Mouse (Mus musculus) spleen, adult 2 months (tissue): ENCODE data around the gene Mthfs. TPM values are rescaled to one million over a fixed set of nuclear protein-coding genes. Genes with fewer than 3 reads are reported as not detected.

ENCODE experiments used
- DNase-seq, 2 experiments: peaks; one replicate each; pipeline versions ENCODE4 v3.0.0 to v3.0.0-alpha.2; 2012 to 2021; ENCODE audit warnings: low spot score in 2 of 2, low read depth in 1 of 2
- H3K27ac ChIP-seq: fragments of 200-500 bp; 2 replicates; pipeline ENCODE4 v1.5.1; 2012; ENCODE audit warnings: low read length, inconsistent platforms; ENCODE audit not compliant: insufficient read depth
- H3K27me3 ChIP-seq: fragments of 200-500 bp; 2 replicates; pipeline ENCODE4 v1.6.1; 2012; ENCODE audit warnings: mild to moderate bottlenecking, moderate library complexity, low read length, inconsistent platforms; ENCODE audit not compliant: control insufficient read depth, insufficient read depth
- H3K36me3 ChIP-seq: fragments of 200-500 bp; 2 replicates; pipeline ENCODE4 v1.6.1; 2012; ENCODE audit warnings: mild to moderate bottlenecking, low read length, inconsistent platforms; ENCODE audit not compliant: control insufficient read depth, insufficient read depth
- H3K4me1 ChIP-seq: fragments of 200-500 bp; 2 replicates; pipeline ENCODE4 v1.6.1; 2011; ENCODE audit warnings: inconsistent platforms; ENCODE audit not compliant: control insufficient read depth, insufficient read depth, insufficient read length
- H3K4me3 ChIP-seq: fragments of 200-500 bp; 2 replicates; pipeline ENCODE4 v1.5.1; 2011; ENCODE audit warnings: mild to moderate bottlenecking, inconsistent platforms; ENCODE audit not compliant: insufficient read depth, insufficient read length; ENCODE audit errors: extremely low read depth
- CTCF ChIP-seq: fragments of 200-500 bp; IDR thresholded peaks from 2 replicates; pipeline ENCODE4 v1.5.1; 2011; ENCODE audit warnings: mild to moderate bottlenecking, inconsistent platforms; ENCODE audit not compliant: insufficient read depth, insufficient read length, insufficient replicate concordance; ENCODE audit errors: extremely low read depth
- POLR2A ChIP-seq: fragments of 200-500 bp; IDR thresholded peaks from 2 replicates; pipeline ENCODE4 v1.6.1; 2011; ENCODE audit warnings: low read depth, low read length, inconsistent platforms
- WGBS: fragments of 180-500 bp; shearing (Covaris S2); methylation state at CpG from one replicate; pipeline ENCODE4 v1.1.7; 2018; 5-methylcytosine and 5-hydroxymethylcytosine counted together
- polyA plus RNA-seq: library from polyadenylated mRNA; depleted of rRNA; stranded (reverse); fragments of >200 nt; gene quantifications from 2 replicates; pipeline ENCODE4 v1.2.3, GENCODE M21; 2012

Mthfs gene
- polyA plus RNA-seq, 1 experiment, result 7.9 TPM

DNA sequence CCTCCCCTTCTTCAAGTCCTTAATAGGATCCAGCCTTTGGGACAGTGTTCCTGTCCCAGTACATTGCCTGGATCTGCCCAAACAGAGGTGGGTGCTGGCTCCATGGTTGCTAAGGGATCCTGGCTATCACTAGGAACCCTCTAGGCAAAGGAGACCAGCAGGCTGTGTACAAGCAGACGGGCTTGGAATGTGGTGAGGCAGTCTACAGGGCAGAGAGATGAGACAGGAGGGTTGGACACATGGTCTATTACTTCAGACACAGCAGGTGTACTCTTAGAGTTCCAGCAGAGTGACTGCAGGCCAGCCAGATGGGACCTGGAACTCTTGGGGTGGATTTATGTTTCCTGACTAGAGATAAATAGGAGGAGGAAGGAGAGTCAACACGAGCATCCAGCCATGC, 59.9 kb downstream of the Mthfs start:
- Histone ChIP-seq H3K36me3 (no peaks in the 10 kb centered on the region), H3K27ac (no peak overlapping the region), H3K4me1 (no peaks in the 10 kb centered on the region), H3K27me3 (no peaks in the 10 kb centered on the region), H3K4me3 (no peak overlapping the region)
- 86% methylated on average over 2 of the region's 2 CpGs for WGBS
- TF ChIP-seq CTCF, result no peak
- no peak for TF ChIP-seq POLR2A
- no peak for DNase-seq

DNA sequence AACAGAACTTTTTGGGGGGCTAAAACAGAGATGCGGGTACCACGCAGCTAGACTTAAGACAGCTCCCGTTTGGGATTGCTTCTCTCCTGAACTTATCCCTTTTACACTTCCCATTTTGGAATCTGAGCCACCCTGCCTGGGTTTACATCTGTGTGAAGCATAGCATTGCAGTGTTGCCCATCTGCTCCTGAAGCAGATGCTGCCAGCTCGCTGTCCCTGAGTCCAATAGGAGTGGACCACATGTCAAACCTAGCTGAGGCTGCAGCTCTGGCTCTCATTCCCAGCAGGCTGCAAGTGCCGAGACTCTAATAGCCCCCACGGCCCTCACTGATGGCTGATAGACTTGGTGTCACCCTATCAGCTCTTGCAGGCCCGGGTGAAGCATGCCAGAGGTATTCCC, 63.3 kb downstream of the Mthfs start:
- H3K36me3 ChIP-seq, result no peaks in the 10 kb centered on the region
- TF ChIP-seq POLR2A, result no peak
- no peak for TF ChIP-seq CTCF

DNA sequence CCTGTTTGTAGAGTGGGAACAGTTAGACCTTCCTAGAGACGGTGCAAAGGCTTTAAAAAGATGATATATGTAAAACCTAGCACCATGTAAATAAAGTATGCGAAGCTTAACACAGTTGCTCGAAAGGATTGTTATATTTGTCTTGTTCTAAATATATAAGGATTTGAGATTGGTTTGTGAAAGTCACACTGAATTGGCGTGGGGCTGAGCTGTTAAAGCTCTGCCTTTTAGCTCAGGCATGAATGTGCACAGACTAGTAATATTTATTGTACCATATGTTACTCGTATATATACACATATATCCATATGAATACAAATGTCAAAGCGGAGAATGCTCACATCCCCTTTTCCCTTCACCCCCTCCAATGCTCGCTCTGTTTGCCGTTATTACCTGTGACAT, 67.7 kb downstream of the Mthfs start:
- WGBS, result 90% methylated on average over 8 of the region's 8 CpGs
- no peak for TF ChIP-seq POLR2A
- no peak for TF ChIP-seq CTCF
- Histone ChIP-seq H3K27me3 (no peaks in the 10 kb centered on the region), H3K4me1 (no peaks in the 10 kb centered on the region), H3K36me3 (no peaks in the 10 kb centered on the region), H3K27ac (no peak overlapping the region), H3K4me3 (no peak overlapping the region)
- no peak for DNase-seq

More for the DNA sequence above, 63.3 kb downstream of the Mthfs start:
- WGBS, result 86% methylated on average over 7 of the region's 7 CpGs
- no peaks in the 10 kb centered on the region for H3K27me3 ChIP-seq
- H3K27ac ChIP-seq, result no peak overlapping the region
- no peak overlapping the region for H3K4me3 ChIP-seq
- no peak for DNase-seq
- H3K4me1 ChIP-seq, result no peaks in the 10 kb centered on the region

DNA sequence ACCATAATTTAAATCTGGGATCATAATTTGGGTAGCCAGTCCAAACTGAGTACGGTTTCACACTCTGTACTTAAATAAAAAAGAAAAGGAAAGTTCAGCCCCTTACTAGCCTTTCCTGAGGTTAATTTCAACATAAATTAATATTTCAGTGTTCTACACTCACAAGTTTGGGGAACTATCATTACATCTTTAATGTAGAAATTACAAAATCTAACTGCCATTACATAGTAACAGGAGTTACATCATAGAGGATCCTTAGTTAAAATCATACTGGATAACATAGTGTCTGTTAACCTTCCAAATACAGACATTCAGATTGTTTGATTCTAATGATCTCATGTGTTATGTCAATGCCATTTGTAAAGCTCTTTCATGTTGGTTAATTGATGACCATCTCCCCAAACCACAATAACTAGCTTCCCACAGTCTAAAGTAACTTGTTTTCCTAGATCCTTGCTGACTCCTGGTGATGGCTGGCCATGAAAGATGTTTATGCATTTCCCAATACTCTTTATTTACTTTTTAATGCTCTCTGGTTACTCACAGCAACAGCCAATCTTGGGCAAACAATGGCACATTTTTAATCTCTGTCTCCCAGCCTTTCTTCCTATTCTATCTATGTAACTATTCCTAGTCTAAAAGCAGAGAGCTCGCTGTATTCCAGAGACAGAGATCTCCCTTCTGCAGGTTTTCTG, 72.0 kb downstream of the Mthfs start:
- Histone ChIP-seq H3K27me3 (no peaks in the 10 kb centered on the region), H3K4me3 (no peak overlapping the region), H3K4me1 (no peaks in the 10 kb centered on the region), H3K36me3 (no peaks in the 10 kb centered on the region), H3K27ac (no peak overlapping the region)
- TF ChIP-seq POLR2A (no peak), CTCF (no peak)
- WGBS, result 80% methylated on average over 2 of the region's 2 CpGs
- no peak for DNase-seq

DNA sequence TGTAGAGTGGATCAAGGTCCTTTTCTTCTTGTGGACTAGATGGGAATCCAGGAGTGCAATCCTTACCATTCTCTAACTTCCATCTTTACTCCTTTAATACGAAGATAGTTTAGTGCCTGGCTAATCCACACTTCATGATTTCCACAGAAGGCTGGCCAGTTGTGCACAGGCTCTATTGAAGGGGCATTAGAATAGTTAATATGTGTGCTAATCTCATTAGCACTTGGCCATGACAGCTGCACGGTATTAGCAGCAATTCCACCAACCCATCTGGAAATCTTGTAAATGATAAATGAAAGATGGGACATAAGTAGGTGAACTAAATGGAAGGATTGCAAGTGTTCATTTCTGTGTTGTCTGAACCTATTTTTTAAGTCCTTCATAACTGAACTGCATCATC, 77.6 kb downstream of the Mthfs start:
- H3K27ac ChIP-seq, result no peak overlapping the region
- H3K4me1 ChIP-seq, result no peaks in the 10 kb centered on the region
- WGBS, result 85% methylated on average over 2 of the region's 2 CpGs
- no peak for DNase-seq
- no peaks in the 10 kb centered on the region for H3K36me3 ChIP-seq
- no peak for TF ChIP-seq POLR2A
- TF ChIP-seq CTCF, result no peak
- no peaks in the 10 kb centered on the region for H3K27me3 ChIP-seq
- no peak overlapping the region for H3K4me3 ChIP-seq

DNA sequence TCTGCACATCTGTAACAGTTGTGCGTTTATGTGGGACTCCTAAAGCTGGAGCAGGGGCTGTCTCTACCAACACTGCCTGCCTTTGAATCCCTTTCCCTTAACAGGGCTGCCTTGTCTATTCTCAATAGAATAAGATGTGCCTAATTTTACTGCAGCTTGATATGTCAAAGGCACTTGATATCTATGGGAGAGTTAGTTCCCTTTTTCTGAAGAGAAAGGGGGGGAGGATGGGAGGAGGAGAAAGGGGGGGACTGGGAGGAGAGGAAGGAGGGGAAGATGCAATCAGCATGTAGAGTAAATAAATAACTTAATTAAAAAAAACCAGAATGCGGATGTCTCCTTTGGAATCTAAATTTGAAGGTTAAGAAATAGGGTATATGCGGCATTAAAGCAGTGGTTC, 82.9 kb downstream of the Mthfs start:
- Histone ChIP-seq H3K4me1 (no peaks in the 10 kb centered on the region), H3K27me3 (no peaks in the 10 kb centered on the region), H3K4me3 (no peak overlapping the region), H3K36me3 (no peaks in the 10 kb centered on the region), H3K27ac (no peak overlapping the region)
- 71% methylated on average over 3 of the region's 3 CpGs for WGBS
- DNase-seq, result no peak
- TF ChIP-seq CTCF (no peak), POLR2A (no peak)

DNA sequence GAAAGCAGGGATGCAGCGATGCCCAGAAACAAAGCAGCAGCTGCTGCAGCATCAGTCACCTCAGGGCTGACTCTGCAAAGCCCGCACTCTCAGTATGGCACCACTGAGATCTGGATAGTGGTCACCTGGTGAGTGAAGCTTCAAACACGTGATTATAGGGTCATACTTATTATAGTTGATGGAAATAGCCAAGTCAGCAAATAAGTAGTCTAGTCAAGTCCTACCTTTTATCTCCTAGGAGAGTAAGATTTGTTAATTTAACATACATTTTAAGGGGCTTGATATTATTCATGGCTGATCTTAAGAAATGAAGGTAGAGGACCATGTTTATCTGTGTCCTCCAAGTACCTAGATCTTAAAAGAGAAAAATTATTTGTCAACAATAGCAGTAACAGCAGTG, 83.6 kb downstream of the Mthfs start:
- Histone ChIP-seq H3K27me3 (no peaks in the 10 kb centered on the region), H3K36me3 (no peaks in the 10 kb centered on the region), H3K27ac (no peak overlapping the region), H3K4me1 (no peaks in the 10 kb centered on the region), H3K4me3 (no peak overlapping the region)
- no peak for TF ChIP-seq POLR2A
- TF ChIP-seq CTCF, result no peak
- no peak for DNase-seq
- WGBS, result 84% methylated on average over 3 of the region's 3 CpGs

DNA sequence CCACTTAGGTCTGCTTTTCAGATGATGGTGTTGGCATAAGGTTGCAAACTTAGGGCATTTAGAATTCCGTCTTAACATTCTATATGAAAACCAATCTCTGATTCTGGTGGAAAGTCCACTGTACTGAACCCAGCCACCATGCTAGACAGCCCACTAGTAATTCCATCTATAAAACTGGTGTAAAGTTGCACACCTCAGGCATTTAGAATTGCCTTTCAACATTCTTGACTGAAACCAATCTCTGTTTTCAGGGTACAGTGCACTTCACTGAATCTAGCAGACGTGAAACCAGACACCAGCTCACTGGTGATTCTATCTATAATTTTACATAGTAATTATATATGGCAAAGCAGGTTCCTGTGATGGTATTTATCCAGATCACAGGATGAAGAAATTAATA, 95.2 kb downstream of the Mthfs start:
- no peak for DNase-seq
- TF ChIP-seq CTCF (no peak), POLR2A (no peak)
- Histone ChIP-seq H3K27ac (no peak overlapping the region), H3K36me3 (no peaks in the 10 kb centered on the region), H3K4me3 (no peak overlapping the region), H3K4me1 (no peaks in the 10 kb centered on the region), H3K27me3 (no peaks in the 10 kb centered on the region)
- 80% methylated on average over 2 of the region's 2 CpGs for WGBS
